Mouse (Mus musculus) midbrain, postnatal 0 days (tissue): ENCODE measurements around the gene Klk1b4. TPM values are rescaled to one million over a fixed set of nuclear protein-coding genes. Genes with fewer than 3 reads are reported as not detected.

ENCODE experiments used
- ATAC-seq: fragments of 200-750 bp; cut with Nextera tagmentation; 2 replicates; pipeline ENCODE4 v1.8.0; 2017; ENCODE audit warnings: moderate number of reproducible peaks, mild to moderate bottlenecking, moderate TSS enrichment, moderate library complexity; ENCODE audit not compliant: low FRiP score
- DNase-seq: peaks from one replicate; pipeline ENCODE4 v3.0.0-alpha.2; 2015; ENCODE audit warnings: low spot score
- H3K27ac ChIP-seq: fragments of 300-500 bp; sonication (generic); 2 replicates; pipeline ENCODE4 v1.5.1; 2014; ENCODE audit warnings: low read depth, mild to moderate bottlenecking, low read length, mixed read lengths
- H3K27me3 ChIP-seq: fragments of 300-500 bp; sonication (generic); 2 replicates; pipeline ENCODE4 v1.6.1; 2014; ENCODE audit warnings: low read length, control low read depth, mixed read lengths; ENCODE audit not compliant: insufficient read depth
- H3K36me3 ChIP-seq: fragments of 300-500 bp; sonication (generic); 2 replicates; pipeline ENCODE4 v1.6.1; 2014; ENCODE audit warnings: low read length, control low read depth, mixed read lengths; ENCODE audit not compliant: insufficient read depth
- H3K4me1 ChIP-seq: fragments of 300-500 bp; sonication (generic); 2 replicates; pipeline ENCODE4 v1.6.1; 2014; ENCODE audit warnings: mild to moderate bottlenecking, control low read depth, antibody characterized with exemption, low read length, mixed read lengths; ENCODE audit not compliant: insufficient read depth
- H3K4me2 ChIP-seq: fragments of 300-500 bp; sonication (generic); 2 replicates; pipeline ENCODE4 v1.6.1; 2014; ENCODE audit warnings: low read depth, mild to moderate bottlenecking, low read length, mixed read lengths; ENCODE audit not compliant: poor library complexity, severe bottlenecking
- H3K4me3 ChIP-seq: fragments of 300-500 bp; sonication (generic); 2 replicates; pipeline ENCODE4 v1.5.1; 2014; ENCODE audit warnings: low read depth, mild to moderate bottlenecking, low read length, moderate library complexity
- H3K9ac ChIP-seq: fragments of 300-500 bp; sonication (generic); replicated peaks from 2 replicates; pipeline ENCODE4 v1.6.1; 2014; ENCODE audit warnings: mild to moderate bottlenecking, low read length, moderate library complexity, mixed read lengths; ENCODE audit not compliant: poor library complexity, severe bottlenecking
- H3K9me3 ChIP-seq: fragments of 300-500 bp; sonication (generic); 2 replicates; pipeline ENCODE4 v1.6.1; 2016; ENCODE audit warnings: low read length, control low read depth
- CTCF ChIP-seq: IDR thresholded peaks from 2 replicates; pipeline ENCODE4 v1.5.1; 2016; ENCODE audit warnings: antibody characterized with exemption, mild to moderate bottlenecking
- WGBS: fragments of 180-500 bp; shearing (Covaris S2); extraction: QIAGEN DNeasy Blood & Tissue Kit; methylation state at CpG from one replicate; pipeline ENCODE4 v1.1.7; 2014; 5-methylcytosine and 5-hydroxymethylcytosine counted together
- polyA plus RNA-seq: library from polyadenylated mRNA; unstranded; fragments of >200 nt; fragmentation: Nextera tagmentation; extraction: Ambion mirVana; gene quantifications from 2 replicates; pipeline ENCODE4 v1.2.1, GENCODE M21; 2015
- total RNA-seq: library from RNA; depleted of rRNA; stranded (reverse); fragments of >200 nt; gene quantifications from 2 replicates; pipeline ENCODE4 v1.2.3, GENCODE M21; 2014

Klk1b4 gene
- total and polyA plus RNA-seq, 2 experiments from 2014 or later: not detected

DNA sequence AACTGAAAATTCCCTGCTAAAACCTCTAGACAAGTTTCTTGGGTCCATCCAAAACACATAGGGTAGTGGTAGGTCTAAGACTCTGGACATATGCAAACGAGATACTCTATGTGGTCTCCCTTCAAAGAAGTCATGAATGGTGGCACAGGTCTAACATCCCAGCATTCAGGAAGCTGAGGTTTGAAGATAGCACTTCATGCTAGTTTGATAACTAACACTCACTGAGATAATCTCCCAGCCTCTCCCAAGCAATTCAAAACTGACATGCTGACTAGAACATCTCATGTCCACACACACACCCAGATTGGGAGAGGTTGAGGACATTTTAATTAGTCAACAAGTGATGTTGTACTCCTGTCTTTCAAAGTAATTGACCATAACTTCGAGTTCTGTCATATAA, 32.7 kb downstream of the Klk1b4 start:
- ATAC-seq: no peak
- 49% methylated on average over 2 of the region's 2 CpGs for WGBS
- TF ChIP-seq CTCF: no peak
- no peaks in the 10 kb centered on the region for H3K4me1 ChIP-seq
- no peak overlapping the region for H3K4me3 ChIP-seq
- H3K36me3 ChIP-seq: no peaks in the 10 kb centered on the region
- H3K9ac ChIP-seq: no peak overlapping the region
- H3K9me3 ChIP-seq: no peaks in the 10 kb centered on the region
- H3K27me3 ChIP-seq: no peaks in the 10 kb centered on the region
- no peak for DNase-seq
- H3K4me2 ChIP-seq: no peak overlapping the region
- no peak overlapping the region for H3K27ac ChIP-seq

DNA sequence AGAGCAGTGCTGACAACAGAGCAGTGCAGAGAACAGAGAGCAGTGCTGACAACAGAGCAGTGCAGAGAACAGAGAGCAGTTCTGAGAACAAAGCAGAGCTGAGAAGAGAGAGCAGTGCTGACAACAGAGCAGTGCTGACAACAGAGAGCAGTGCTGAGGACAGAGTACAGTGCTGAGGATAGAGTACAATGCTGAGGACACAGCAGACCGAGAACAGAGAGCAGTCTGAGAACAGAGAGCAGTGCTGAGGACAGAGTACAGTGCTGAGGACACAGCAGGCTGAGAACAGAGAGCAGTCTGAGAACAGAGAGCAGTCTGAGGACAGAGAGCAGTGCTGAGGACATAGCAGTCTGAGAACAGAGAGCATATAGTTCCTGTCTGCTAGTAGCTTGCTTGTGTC, 33.5 kb downstream of the Klk1b4 start:
- H3K9me3 ChIP-seq: no peaks in the 10 kb centered on the region
- no peak overlapping the region for H3K4me2 ChIP-seq
- no peak overlapping the region for H3K4me3 ChIP-seq
- H3K27ac ChIP-seq: no peak overlapping the region
- TF ChIP-seq CTCF: no peak
- DNase-seq (no peak), ATAC-seq (no peak)
- no peak overlapping the region for H3K9ac ChIP-seq
- H3K36me3 ChIP-seq: no peaks in the 10 kb centered on the region
- WGBS: 68% methylated on average over 1 of the region's 1 CpGs
- H3K4me1 ChIP-seq: peaks cover 3% of the 10 kb centered on the region; the same call in 1 of the 2 replicates
- H3K27me3 ChIP-seq: no peaks in the 10 kb centered on the region

DNA sequence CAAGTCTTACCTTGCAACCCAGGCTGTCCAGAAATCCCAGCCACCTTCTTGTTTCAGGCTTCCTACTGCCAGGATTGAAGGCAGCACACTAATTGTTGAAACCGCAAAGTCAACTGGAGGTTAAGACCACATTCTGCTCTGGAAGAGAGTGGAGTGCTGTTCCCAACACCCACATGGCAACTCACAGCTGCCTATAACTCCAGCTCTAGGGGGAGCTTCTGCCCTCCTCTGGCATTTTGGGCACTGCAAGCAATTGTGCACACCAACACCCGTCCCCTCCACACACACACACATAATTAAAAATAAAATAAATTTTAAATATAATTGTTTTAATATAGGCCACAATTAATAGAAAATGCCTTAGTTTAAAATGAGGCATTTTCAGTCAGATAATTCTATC, 33.9 kb downstream of the Klk1b4 start:
- H3K4me2 ChIP-seq: no peak overlapping the region

DNA sequence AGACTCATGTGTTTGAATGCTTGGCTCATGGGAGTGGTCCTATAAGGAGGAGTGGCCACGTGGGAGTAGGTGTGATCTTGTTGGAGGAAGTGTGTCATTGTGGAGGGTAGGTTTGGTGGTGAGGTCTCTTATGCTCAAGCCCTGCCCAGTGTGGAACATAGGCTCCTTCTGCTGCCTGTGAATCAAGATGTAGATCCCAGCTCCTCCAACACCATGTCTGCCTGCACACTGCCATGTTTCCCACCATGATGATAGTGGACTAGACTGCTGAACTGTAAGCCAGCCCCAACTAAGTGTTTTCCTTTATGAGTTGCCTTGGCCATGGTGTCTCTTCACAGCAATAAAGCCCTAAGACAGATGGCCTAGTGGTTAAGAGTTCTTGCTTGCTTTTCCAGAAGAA, 36.8 kb downstream of the Klk1b4 start:
- Histone ChIP-seq H3K4me2 (no peak overlapping the region), H3K9ac (no peak overlapping the region), H3K4me3 (no peak overlapping the region), H3K9me3 (no peaks in the 10 kb centered on the region), H3K27ac (no peak overlapping the region), H3K4me1 (peaks cover 7% of the 10 kb centered on the region; the same call in 1 of the 2 replicates), H3K36me3 (peaks cover under 1% of the 10 kb centered on the region), H3K27me3 (no peaks in the 10 kb centered on the region)
- TF ChIP-seq CTCF: no peak
- no peak for ATAC-seq
- DNase-seq: no peak
- 43% methylated on average over 1 of the region's 1 CpGs for WGBS

More for the DNA sequence above, 33.9 kb downstream of the Klk1b4 start:
- H3K27ac ChIP-seq: no peak overlapping the region
- H3K36me3 ChIP-seq: no peaks in the 10 kb centered on the region
- no peaks in the 10 kb centered on the region for H3K27me3 ChIP-seq
- H3K4me1 ChIP-seq: peaks cover 3% of the 10 kb centered on the region; the same call in 1 of the 2 replicates
- H3K4me3 ChIP-seq: no peak overlapping the region
- H3K9ac ChIP-seq: no peak overlapping the region
- ATAC-seq: no peak
- H3K9me3 ChIP-seq: no peaks in the 10 kb centered on the region
- WGBS: 69% methylated on average over 2 of the region's 2 CpGs
- DNase-seq: no peak
- no peak for TF ChIP-seq CTCF

DNA sequence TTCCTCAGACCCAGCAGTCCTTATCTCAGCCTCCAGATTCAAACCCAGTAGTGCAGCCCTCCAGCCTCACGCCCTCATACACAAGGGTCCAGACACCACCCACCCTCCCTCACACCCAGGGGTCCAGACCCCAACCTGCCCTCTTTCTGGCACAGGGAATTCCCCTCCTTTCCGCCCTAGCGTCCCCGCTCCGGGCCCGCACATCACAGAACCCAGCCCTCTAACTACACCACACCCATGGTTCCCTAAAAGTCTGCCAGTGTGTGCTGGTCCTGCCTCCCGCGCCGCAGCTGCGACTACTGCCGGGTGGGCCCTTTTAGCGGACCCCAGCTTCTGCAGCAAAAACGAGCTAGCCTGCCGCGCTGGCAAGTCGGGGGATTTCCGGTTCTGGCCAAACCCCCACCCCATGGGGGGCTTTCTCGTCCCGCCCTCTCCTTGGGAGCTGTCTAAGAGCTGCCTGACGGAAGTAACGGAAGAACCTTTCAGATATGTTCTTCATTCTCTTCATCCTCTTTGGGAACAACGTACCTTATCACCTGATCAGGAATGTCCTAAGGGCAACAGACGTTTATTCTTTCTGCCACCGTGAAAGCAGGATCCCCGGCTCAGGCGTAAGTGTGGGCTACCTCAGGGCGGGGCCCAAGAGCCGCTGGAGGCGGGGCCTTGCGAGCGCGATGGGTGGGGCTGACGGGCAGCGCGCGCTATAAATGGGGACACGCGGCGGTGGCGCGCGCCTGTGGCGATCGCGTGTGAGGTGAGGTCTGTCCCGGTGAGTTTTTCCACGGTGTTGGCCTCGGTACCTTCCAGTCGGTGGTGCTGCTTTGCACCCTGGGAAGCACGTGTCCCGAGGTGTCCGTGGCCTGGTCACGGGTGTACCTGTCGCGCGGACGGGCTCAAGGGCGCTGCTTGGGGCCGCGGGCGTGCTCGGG, 39.1 kb downstream of the Klk1b4 start, which contains the start of the genes 1700028J19Rik and 2410002F23Rik:
TSS of gene 1700028J19Rik (minus strand) at position 641 of the 929 bp plus-strand sequence.
TSS of gene 2410002F23Rik (plus strand) at position 668 of the 929 bp plus-strand sequence.
- TF ChIP-seq CTCF: no peak
- H3K36me3 ChIP-seq: peaks cover 16% of the 10 kb centered on the region
- H3K27me3 ChIP-seq: no peaks in the 10 kb centered on the region
- H3K4me2 ChIP-seq: peak within 1 kb of the TSS; percentile 86
- no peaks in the 10 kb centered on the region for H3K9me3 ChIP-seq
- under 1% methylated on average over 61 of the region's 62 CpGs for WGBS
- DNase-seq (peak; percentile 97), ATAC-seq (peak; percentile 89)
- H3K4me1 ChIP-seq: peaks cover 7% of the 10 kb centered on the region; the same call in 1 of the 2 replicates
- peak within 1 kb of the TSS; percentile 100 for H3K9ac ChIP-seq
- H3K4me3 ChIP-seq: peak within 1 kb of the TSS; percentile 83
- peak within 1 kb of the TSS; percentile 100 for H3K27ac ChIP-seq

DNA sequence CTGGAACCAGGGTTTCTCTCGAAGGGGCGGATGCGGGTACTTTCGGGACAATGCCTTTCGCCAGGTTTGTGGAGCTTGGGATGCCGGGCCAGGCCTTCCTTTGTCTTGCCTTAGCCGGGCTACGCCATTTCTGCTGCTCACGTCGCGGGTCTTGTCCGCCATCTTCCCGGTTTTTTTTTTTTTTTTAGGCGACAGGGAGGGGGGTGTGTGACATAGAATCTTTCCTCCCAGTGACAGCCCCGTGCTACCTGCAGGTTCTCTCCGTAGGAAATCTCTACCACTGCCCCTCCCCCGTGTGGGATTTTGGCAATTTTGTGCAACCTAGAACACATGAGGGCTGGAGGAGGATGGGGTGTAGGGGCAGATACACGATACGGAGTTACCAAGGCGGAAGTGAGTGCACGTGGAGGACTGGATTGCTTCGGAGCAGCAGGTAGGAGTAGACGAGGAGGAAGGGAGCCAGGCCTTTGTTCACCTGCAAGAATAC, 39.8 kb downstream of the Klk1b4 start:
- ATAC-seq (peak; percentile 56), DNase-seq (peak; percentile 69)
- Histone ChIP-seq H3K4me2 (peak overlapping the region; percentile 86), H3K9ac (peak overlapping the region; percentile 100), H3K36me3 (peaks cover 16% of the 10 kb centered on the region), H3K27ac (peak overlapping the region; percentile 100), H3K27me3 (no peaks in the 10 kb centered on the region), H3K9me3 (no peaks in the 10 kb centered on the region), H3K4me3 (peak overlapping the region; percentile 83), H3K4me1 (peaks cover 7% of the 10 kb centered on the region; the same call in 1 of the 2 replicates)
- TF ChIP-seq CTCF: no peak
- under 1% methylated on average over 23 of the region's 23 CpGs for WGBS
